Mouse (Mus musculus) heart, embryonic 16.5 days (tissue): ENCODE results near the gene C1qtnf5. TPM values are rescaled to one million over a fixed set of nuclear protein-coding genes. Genes with fewer than 3 reads are reported as not detected.

ENCODE experiments used
- ATAC-seq: fragments of 200-750 bp; cut with Nextera tagmentation; replicated peaks from 2 replicates; pipeline ENCODE4 v1.8.0; 2017; ENCODE audit warnings: moderate number of reproducible peaks; ENCODE audit not compliant: insufficient read depth, low FRiP score; ENCODE audit errors: extremely low read depth
- H3K27ac ChIP-seq: fragments of 300-500 bp; sonication (generic); 2 replicates; pipeline ENCODE4 v1.5.1; 2014; ENCODE audit warnings: mild to moderate bottlenecking, low read length, control low read depth, moderate library complexity
- H3K27me3 ChIP-seq: fragments of 300-500 bp; sonication (generic); 2 replicates; pipeline ENCODE4 v1.6.1; 2014; ENCODE audit warnings: low read length, mixed read lengths; ENCODE audit not compliant: control insufficient read depth, insufficient read depth
- H3K36me3 ChIP-seq: fragments of 300-500 bp; sonication (generic); 2 replicates; pipeline ENCODE4 v1.6.1; 2014; ENCODE audit not compliant: control insufficient read depth, insufficient read depth
- H3K4me1 ChIP-seq: fragments of 300-500 bp; sonication (generic); 2 replicates; pipeline ENCODE4 v1.6.1; 2014; ENCODE audit warnings: low read length, mixed read lengths; ENCODE audit not compliant: control insufficient read depth, insufficient read depth
- H3K4me2 ChIP-seq: fragments of 300-500 bp; sonication (generic); 2 replicates; pipeline ENCODE4 v1.6.1; 2014; ENCODE audit warnings: low read depth, mild to moderate bottlenecking, control low read depth, low read length
- H3K4me3 ChIP-seq: fragments of 300-500 bp; sonication (generic); 2 replicates; pipeline ENCODE4 v1.5.1; 2014; ENCODE audit warnings: mild to moderate bottlenecking, control low read depth, low read length
- H3K9ac ChIP-seq: fragments of 300-500 bp; sonication (generic); 2 replicates; pipeline ENCODE4 v1.6.1; 2014; ENCODE audit warnings: low read length, control low read depth
- H3K9me3 ChIP-seq: fragments of 300-500 bp; sonication (generic); replicated peaks from 2 replicates; pipeline ENCODE4 v1.6.1; 2016; ENCODE audit warnings: low read length; ENCODE audit not compliant: control insufficient read depth
- WGBS: fragments of 180-500 bp; shearing (Covaris S2); extraction: QIAGEN DNeasy Blood & Tissue Kit; methylation state at CpG from one replicate; pipeline ENCODE4 v1.1.7; 2014; 5-methylcytosine and 5-hydroxymethylcytosine counted together
- polyA plus RNA-seq: library from polyadenylated mRNA; unstranded; fragments of >200 nt; fragmentation: Nextera tagmentation; extraction: Ambion mirVana; gene quantifications from 2 replicates; pipeline ENCODE4 v1.2.1, GENCODE M21; 2015

The C1qtnf5 gene
- polyA plus RNA-seq, 1 experiment from 2014 or later = 3.5 TPM

DNA sequence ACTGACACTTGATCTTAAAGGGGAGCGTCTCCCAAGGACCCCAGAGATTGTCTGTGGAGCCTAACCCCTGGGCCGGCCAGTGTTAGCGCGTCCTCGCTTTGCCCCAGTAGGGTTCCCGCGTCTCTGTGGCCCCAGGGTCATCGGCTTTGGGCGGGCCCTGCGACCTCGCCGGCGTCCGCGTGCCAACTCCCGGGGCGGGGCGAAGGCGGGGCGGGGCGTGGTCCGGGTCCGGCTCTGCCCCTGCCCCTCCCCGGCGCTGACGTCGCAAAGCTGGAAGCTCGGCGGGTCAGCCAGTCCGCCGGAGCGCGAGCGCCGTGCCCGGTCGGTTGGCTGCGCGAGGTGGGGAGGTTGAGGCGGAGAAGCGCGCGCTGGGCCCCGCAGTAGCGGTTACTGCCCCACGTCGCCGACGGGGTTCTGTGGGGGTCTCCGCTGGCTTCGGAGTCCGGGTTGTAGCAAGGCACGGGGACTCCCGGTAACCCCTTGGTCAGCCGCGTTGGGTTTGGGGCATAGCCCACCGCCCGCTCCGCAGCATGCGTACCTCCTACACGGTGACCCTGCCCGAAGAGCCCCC, 22.3 kb upstream of the C1qtnf5 start:
- peak overlapping the region; percentile 91 for H3K9ac ChIP-seq
- ATAC-seq = peak; percentile 68
- no peaks in the 10 kb centered on the region for H3K27me3 ChIP-seq
- under 1% methylated on average over 54 of the region's 62 CpGs for WGBS
- H3K4me3 ChIP-seq = peak overlapping the region; percentile 77
- no peaks in the 10 kb centered on the region for H3K36me3 ChIP-seq
- peaks cover 58% of the 10 kb centered on the region for H3K4me1 ChIP-seq
- H3K4me2 ChIP-seq = peak overlapping the region; percentile 95
- H3K9me3 ChIP-seq = no peaks in the 10 kb centered on the region
- H3K27ac ChIP-seq = peak overlapping the region; percentile 98

GRCm38 (mm10) chr9:44085276-44085675, 21.8 kb upstream of the C1qtnf5 start:
- 6% methylated on average over 10 of the region's 10 CpGs for WGBS
- H3K4me2 ChIP-seq = peak overlapping the region; percentile 95
- ATAC-seq = no peak
- peak overlapping the region; percentile 77 for H3K4me3 ChIP-seq
- no peaks in the 10 kb centered on the region for H3K27me3 ChIP-seq
- H3K9me3 ChIP-seq = no peaks in the 10 kb centered on the region
- peaks cover 56% of the 10 kb centered on the region for H3K4me1 ChIP-seq
- peak overlapping the region; percentile 91 for H3K9ac ChIP-seq
- H3K27ac ChIP-seq = peak overlapping the region; percentile 98
- peaks cover 4% of the 10 kb centered on the region; the same call in 1 of the 2 replicates for H3K36me3 ChIP-seq

DNA sequence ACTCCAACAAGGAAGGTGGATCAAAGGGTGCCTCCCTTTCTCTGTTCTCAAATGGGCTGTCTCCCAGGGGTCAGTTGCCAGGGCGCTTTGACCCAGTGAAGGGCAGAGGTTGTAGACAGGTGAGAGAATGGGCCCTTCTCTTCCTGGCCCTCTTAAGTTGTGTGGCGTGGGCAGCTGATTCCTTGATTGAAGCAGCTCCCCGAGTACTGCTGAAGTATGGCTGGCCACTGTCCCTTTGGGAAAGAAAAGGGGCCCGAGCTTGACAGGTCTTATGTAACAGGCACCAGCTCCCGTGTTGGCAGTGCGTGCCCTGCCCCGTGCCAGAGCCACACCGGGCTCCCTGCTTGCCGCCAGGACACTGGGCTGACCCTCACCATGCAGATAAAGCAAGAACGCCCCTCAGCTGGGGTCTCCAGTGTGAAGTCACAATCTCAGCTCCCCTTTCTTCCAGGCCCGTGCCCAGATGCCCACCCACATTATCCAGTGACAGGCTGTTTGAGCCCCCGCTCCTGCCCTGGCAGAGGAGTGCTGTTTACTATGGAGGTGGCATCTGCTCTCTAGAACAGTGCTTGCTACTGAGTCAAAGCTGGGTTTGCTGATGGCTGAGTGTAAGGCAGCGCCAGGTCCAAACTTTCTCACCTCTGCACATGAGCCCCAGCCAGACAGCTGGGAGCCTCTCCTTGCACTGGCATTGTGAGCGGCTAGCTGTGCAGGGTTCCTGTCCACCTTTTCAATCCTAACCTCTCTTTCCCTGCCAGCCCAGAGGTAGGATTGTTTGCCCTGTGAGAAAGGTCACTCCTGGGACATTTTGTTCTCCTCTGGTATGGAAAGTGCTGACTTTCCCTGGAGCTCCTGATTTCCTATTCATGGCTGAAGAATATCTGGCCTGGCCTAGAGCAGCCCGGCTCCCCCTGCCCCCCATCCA, 21.0 kb upstream of the C1qtnf5 start:
- H3K9me3 ChIP-seq = no peaks in the 10 kb centered on the region
- peaks cover 8% of the 10 kb centered on the region for H3K36me3 ChIP-seq
- H3K27me3 ChIP-seq = no peaks in the 10 kb centered on the region
- WGBS = 41% methylated on average over 15 of the region's 15 CpGs
- H3K4me3 ChIP-seq = peak overlapping the region; percentile 77
- peaks cover 49% of the 10 kb centered on the region for H3K4me1 ChIP-seq
- ATAC-seq = no peak
- H3K4me2 ChIP-seq = peak overlapping the region; percentile 95
- peak overlapping the region; percentile 98 for H3K27ac ChIP-seq
- H3K9ac ChIP-seq = peak overlapping the region; percentile 91

DNA sequence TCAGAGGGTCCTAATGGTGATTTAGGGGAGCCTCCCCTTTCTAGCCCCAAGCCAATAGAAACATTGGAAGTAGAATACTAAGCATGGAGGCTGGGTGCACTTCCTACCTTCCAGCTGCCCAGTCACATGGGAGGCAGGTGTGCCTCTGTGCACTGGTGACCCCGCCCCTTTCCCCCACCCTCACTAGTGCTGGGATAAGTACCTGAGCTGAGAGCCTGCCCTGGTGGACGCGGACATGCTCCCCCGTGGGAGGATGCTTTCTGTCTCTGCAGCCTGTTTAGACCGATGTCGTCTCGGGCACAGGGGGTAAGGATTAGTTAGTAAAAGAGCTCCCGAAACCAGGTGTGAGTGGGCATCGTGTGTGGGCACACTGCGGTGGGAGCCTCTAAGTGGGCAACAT, 20.1 kb upstream of the C1qtnf5 start:
- Histone ChIP-seq H3K27me3 (no peaks in the 10 kb centered on the region), H3K4me3 (peak overlapping the region; percentile 77), H3K4me1 (peaks cover 46% of the 10 kb centered on the region), H3K4me2 (peak overlapping the region; percentile 95), H3K27ac (peak overlapping the region; percentile 98), H3K9ac (peak overlapping the region; percentile 91), H3K9me3 (no peaks in the 10 kb centered on the region), H3K36me3 (peaks cover 16% of the 10 kb centered on the region)
- ATAC-seq = no peak
- 36% methylated on average over 10 of the region's 10 CpGs for whole genome bisulfite sequencing

- H3K4me3 ChIP-seq = peak overlapping the region; percentile 77
- peak overlapping the region; percentile 91 for H3K9ac ChIP-seq
- no peaks in the 10 kb centered on the region for H3K9me3 ChIP-seq
- no peaks in the 10 kb centered on the region for H3K27me3 ChIP-seq
- H3K4me2 ChIP-seq = peak overlapping the region; percentile 95
- H3K27ac ChIP-seq = peak overlapping the region; percentile 98
- peaks cover 21% of the 10 kb centered on the region for H3K36me3 ChIP-seq
- peak; percentile 79 for ATAC-seq
- WGBS = 8% methylated on average over 15 of the region's 15 CpGs
- peaks cover 42% of the 10 kb centered on the region for H3K4me1 ChIP-seq
Observed at GRCm38 (mm10) chr9:44087761-44088455, 19.1 kb upstream of the C1qtnf5 start.

GRCm38 (mm10) chr9:44088877-44089608, 18.0 kb upstream of the C1qtnf5 start:
- peaks cover 27% of the 10 kb centered on the region for H3K36me3 ChIP-seq
- ATAC-seq = no peak
- H3K4me1 ChIP-seq = peaks cover 31% of the 10 kb centered on the region
- peak overlapping the region; percentile 75 for H3K9ac ChIP-seq
- H3K9me3 ChIP-seq = no peaks in the 10 kb centered on the region
- no peaks in the 10 kb centered on the region for H3K27me3 ChIP-seq
- peak overlapping the region; percentile 95 for H3K4me2 ChIP-seq
- 29% methylated on average over 12 of the region's 12 CpGs for WGBS
- peak overlapping the region; percentile 98 for H3K27ac ChIP-seq
- H3K4me3 ChIP-seq = no peak overlapping the region; the same call in 1 of the 2 replicates

- Histone ChIP-seq H3K36me3 (peaks cover 27% of the 10 kb centered on the region), H3K27ac (0 out of 2 replicates have a peak overlapping the region, but pooled peaks have one; percentile 2), H3K27me3 (no peaks in the 10 kb centered on the region), H3K4me3 (no peak overlapping the region), H3K4me2 (no peak overlapping the region), H3K9me3 (no peaks in the 10 kb centered on the region), H3K9ac (no peak overlapping the region), H3K4me1 (peaks cover 23% of the 10 kb centered on the region)
- peak; percentile 56; the same call in 1 of the 2 replicates for ATAC-seq
- WGBS = 37% methylated on average over 24 of the region's 24 CpGs
Observed at GRCm38 (mm10) chr9:44093612-44094503, 13.2 kb upstream of the C1qtnf5 start.

GRCm38 (mm10) chr9:44094737-44095136, 12.3 kb upstream of the C1qtnf5 start:
- Histone ChIP-seq H3K4me3 (no peak overlapping the region), H3K27me3 (no peaks in the 10 kb centered on the region), H3K9ac (no peak overlapping the region), H3K9me3 (no peaks in the 10 kb centered on the region), H3K27ac (peak overlapping the region; percentile 26; the same call in 1 of the 2 replicates), H3K4me1 (peaks cover 15% of the 10 kb centered on the region), H3K36me3 (peaks cover 27% of the 10 kb centered on the region), H3K4me2 (no peak overlapping the region)
- WGBS = 83% methylated on average over 3 of the region's 3 CpGs
- no peak for ATAC-seq
